Mouse (Mus musculus) cortical plate, adult 2 months (tissue): Measurements from ENCODE around the gene Tmem191c.

ENCODE experiments used
- CTCF ChIP-seq: fragments of 200-500 bp; IDR thresholded peaks from 2 replicates; pipeline ENCODE4 v1.5.1; 2011; ENCODE audit warnings: mild to moderate bottlenecking, control low read depth, low read length; ENCODE audit not compliant: insufficient read depth; ENCODE audit errors: extremely low read depth
- POLR2A ChIP-seq: fragments of 200-500 bp; IDR thresholded peaks from 2 replicates; pipeline ENCODE4 v1.6.1; 2011; ENCODE audit warnings: mild to moderate bottlenecking, low read length, control low read depth; ENCODE audit not compliant: insufficient read depth; ENCODE audit errors: extremely low read depth

DNA sequence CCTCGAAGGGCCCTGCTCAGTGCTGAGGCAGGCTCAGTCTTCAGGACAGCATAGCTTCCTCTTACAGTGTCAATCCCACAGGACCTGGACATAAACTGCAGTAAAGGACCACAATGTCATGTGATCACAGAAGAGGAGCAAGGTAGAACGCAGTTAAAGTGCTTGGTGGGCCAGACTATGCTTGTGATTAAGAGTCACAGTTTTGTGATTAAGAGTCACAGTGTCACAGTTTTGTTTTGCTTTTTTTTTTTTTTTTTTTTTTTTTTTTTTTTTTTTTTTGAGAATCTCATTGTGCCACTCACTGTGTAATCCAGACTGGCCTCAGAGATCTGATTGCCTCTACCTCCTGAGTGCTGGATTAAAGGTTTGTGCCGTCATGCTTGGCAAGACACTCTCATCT, 9.8 kb upstream of the Tmem191c start:
- no peak for TF ChIP-seq POLR2A
- no peak for TF ChIP-seq CTCF
